Mouse (Mus musculus) small intestine, adult 2 months (tissue): ENCODE data around the gene Tln2.

Experiments used
- CTCF ChIP-seq: fragments of 200-500 bp; IDR thresholded peaks from 2 replicates; pipeline ENCODE4 v1.5.1; 2012; ENCODE audit warnings: low read depth, mild to moderate bottlenecking, control low read depth, inconsistent platforms, low read length, moderate library complexity, mixed read lengths; ENCODE audit not compliant: insufficient replicate concordance, insufficient read length; ENCODE audit errors: extremely low read depth
- POLR2A ChIP-seq: fragments of 200-500 bp; IDR thresholded peaks from 2 replicates; pipeline ENCODE4 v1.6.1; 2012; ENCODE audit warnings: low read depth, mild to moderate bottlenecking, control low read depth, inconsistent platforms, low read length, moderate library complexity

- no peak for TF ChIP-seq CTCF
- TF ChIP-seq POLR2A, result no peak
Observed at GRCm38 (mm10) chr9:67559603-67560002, at the start of gene Tln2.
